Mouse (Mus musculus) limb, embryonic 15.5 days (tissue): ENCODE measurements around the gene Olfr1474. TPM values are rescaled to one million over a fixed set of nuclear protein-coding genes. Genes with fewer than 3 reads are reported as not detected.
"Not testable (repeated sequence)": the region's sequence is repeated elsewhere in the genome, so short reads cannot be mapped to it uniquely, and the experiment has no call there.

Experiments
- ATAC-seq: fragments of 200-750 bp; cut with Nextera tagmentation; 2 replicates; pipeline ENCODE4 v1.8.0; 2017; ENCODE audit warnings: low read depth, moderate TSS enrichment; ENCODE audit not compliant: insufficient number of reproducible peaks, low FRiP score, low TSS enrichment
- H3K27ac ChIP-seq: fragments of 300-500 bp; sonication (generic); 2 replicates; pipeline ENCODE4 v1.5.1; 2015; ENCODE audit warnings: moderate library complexity, mild to moderate bottlenecking, inconsistent platforms
- H3K27me3 ChIP-seq: fragments of 300-500 bp; sonication (generic); 2 replicates; pipeline ENCODE4 v1.6.1; 2015; ENCODE audit warnings: inconsistent platforms
- H3K36me3 ChIP-seq: fragments of 300-500 bp; sonication (generic); 2 replicates; pipeline ENCODE4 v1.6.1; 2015; ENCODE audit warnings: inconsistent platforms
- H3K4me1 ChIP-seq: fragments of 300-500 bp; sonication (generic); 2 replicates; pipeline ENCODE4 v1.6.1; 2015; ENCODE audit warnings: inconsistent platforms
- H3K4me2 ChIP-seq: fragments of 300-500 bp; sonication (generic); 2 replicates; pipeline ENCODE4 v1.6.1; 2015; ENCODE audit warnings: mild to moderate bottlenecking, inconsistent platforms
- H3K4me3 ChIP-seq: fragments of 300-500 bp; sonication (generic); 2 replicates; pipeline ENCODE4 v1.5.1; 2015; ENCODE audit warnings: mild to moderate bottlenecking, inconsistent platforms
- H3K9ac ChIP-seq: fragments of 300-500 bp; sonication (generic); 2 replicates; pipeline ENCODE4 v1.6.1; 2015; ENCODE audit warnings: inconsistent platforms
- H3K9me3 ChIP-seq: fragments of 300-500 bp; sonication (generic); 2 replicates; pipeline ENCODE4 v1.6.1; 2016; ENCODE audit warnings: inconsistent platforms
- WGBS: fragments of 180-500 bp; shearing (Covaris S2); methylation state at CpG from one replicate; pipeline ENCODE4 v1.1.7; 2015; 5-methylcytosine and 5-hydroxymethylcytosine counted together
- polyA plus RNA-seq: library from polyadenylated mRNA; unstranded; fragments of >200 nt; fragmentation: Nextera tagmentation; extraction: Ambion mirVana; gene quantifications from 2 replicates; pipeline ENCODE4 v1.2.1, GENCODE M21; 2015

Olfr1474 gene
- not detected in 2 replicates for polyA plus RNA-seq

- WGBS: 79% methylated on average over 4 of the region's 4 CpGs
- H3K36me3 ChIP-seq: not testable (repeated sequence)
Measured at GRCm38 (mm10) chr19:13469265-13469664, at the start of gene Olfr1474. TSS of gene Olfr1474 (plus strand) at chr19:13469565.

DNA sequence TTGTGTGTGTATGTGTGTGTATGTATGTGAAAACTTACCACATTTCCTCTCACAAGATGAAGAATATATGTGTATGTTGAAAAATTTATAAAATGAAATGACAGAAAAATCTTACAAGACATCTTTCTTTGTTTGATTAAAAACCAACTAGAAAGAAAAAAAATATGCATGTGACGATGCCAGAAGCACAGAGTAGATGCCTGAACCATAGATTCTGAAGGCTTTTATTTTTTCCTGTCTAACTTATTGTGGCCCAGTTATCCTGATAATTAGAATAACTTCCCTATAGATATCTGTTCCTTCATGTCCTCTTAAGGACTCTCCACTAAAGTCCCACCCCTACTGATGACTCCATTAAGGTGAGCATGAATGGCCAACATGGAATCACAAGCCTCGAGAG is 26.3 kb upstream of the Olfr1474 start, which contains the start of gene Olfr1471:
Gene Olfr1471, plus strand, starts transcription at position 301 of the 400 bp plus-strand sequence.
- H3K4me1 ChIP-seq, H3K27me3 ChIP-seq, H3K4me2 ChIP-seq, H3K36me3 ChIP-seq, H3K9ac ChIP-seq, H3K9me3 ChIP-seq, H3K4me3 ChIP-seq, H3K27ac ChIP-seq, ATAC-seq: not testable (repeated sequence)
- 66% methylated on average over 2 of the region's 2 CpGs for WGBS

More at GRCm38 (mm10) chr19:13469265-13469664, at the start of gene Olfr1474:
- not testable (repeated sequence) for H3K4me3 ChIP-seq, H3K27ac ChIP-seq, ATAC-seq, H3K4me1 ChIP-seq, H3K9me3 ChIP-seq, H3K9ac ChIP-seq, H3K4me2 ChIP-seq, H3K27me3 ChIP-seq

GRCm38 (mm10) chr19:13455986-13456385 is 13.4 kb upstream of the Olfr1474 start, which contains the start of gene Olfr1472:
TSS of gene Olfr1472 (minus strand) at chr19:13456086.
- Histone ChIP-seq H3K27ac (no peak within 1 kb of the TSS), H3K4me1 (no peaks in the 10 kb centered on the region), H3K9ac (no peak within 1 kb of the TSS), H3K4me2 (no peak within 1 kb of the TSS), H3K9me3 (no peaks in the 10 kb centered on the region), H3K4me3 (no peak within 1 kb of the TSS), H3K27me3 (no peaks in the 10 kb centered on the region), H3K36me3 (no peaks in the 10 kb centered on the region)
- 89% methylated on average over 1 of the region's 1 CpGs for WGBS
- no peak for ATAC-seq

GRCm38 (mm10) chr19:13480096-13480495 is 10.7 kb downstream of the Olfr1474 start, which contains the start of gene Olfr1475:
TSS of gene Olfr1475 (minus strand) at chr19:13480196.
- no peaks in the 10 kb centered on the region for H3K4me1 ChIP-seq
- H3K9ac ChIP-seq: no peak within 1 kb of the TSS
- no peaks in the 10 kb centered on the region for H3K36me3 ChIP-seq
- no peak for ATAC-seq
- no peak within 1 kb of the TSS for H3K4me3 ChIP-seq
- no peaks in the 10 kb centered on the region for H3K9me3 ChIP-seq
- H3K27ac ChIP-seq: no peak within 1 kb of the TSS
- H3K27me3 ChIP-seq: no peaks in the 10 kb centered on the region
- H3K4me2 ChIP-seq: no peak within 1 kb of the TSS

GRCm38 (mm10) chr19:13500246-13500645 is 30.9 kb downstream of the Olfr1474 start, which contains the start of gene Olfr1477:
TSS of gene Olfr1477 (plus strand) at chr19:13500546.
- Histone ChIP-seq H3K4me3 (no peak within 1 kb of the TSS), H3K27me3 (no peaks in the 10 kb centered on the region), H3K4me2 (no peak within 1 kb of the TSS), H3K4me1 (no peaks in the 10 kb centered on the region), H3K9ac (no peak within 1 kb of the TSS), H3K36me3 (no peaks in the 10 kb centered on the region), H3K27ac (no peak within 1 kb of the TSS), H3K9me3 (peaks cover 5% of the 10 kb centered on the region; the same call in 1 of the 2 replicates)
- 75% methylated on average over 3 of the region's 3 CpGs for WGBS
- ATAC-seq: no peak

Other genes with a start within 250 kb of the Olfr1474 start
- gene Olfr1463, start 238.2 kb upstream of the Olfr1474 start, polyA plus RNA-seq: not detected in 2 replicates
- gene Olfr1465, start 154.0 kb upstream of the Olfr1474 start, polyA plus RNA-seq: not detected in 2 replicates
- gene Olfr1466, start 130.7 kb upstream of the Olfr1474 start, polyA plus RNA-seq: not detected in 2 replicates
- gene Olfr1467, start 107.3 kb upstream of the Olfr1474 start, polyA plus RNA-seq: not detected in 2 replicates
- not detected in 2 replicates for gene Olfr1469, start 61.7 kb upstream of the Olfr1474 start, polyA plus RNA-seq
- not detected in 2 replicates for gene Olfr1471, start 26.2 kb upstream of the Olfr1474 start, polyA plus RNA-seq
- gene Olfr1472, start 13.5 kb upstream of the Olfr1474 start, polyA plus RNA-seq: not detected in 2 replicates
- not detected in 2 replicates for gene Olfr1475, start 10.6 kb downstream of the Olfr1474 start, polyA plus RNA-seq
- gene Olfr1477, start 31.0 kb downstream of the Olfr1474 start, polyA plus RNA-seq: not detected in 2 replicates
- gene Olfr1480, start 58.3 kb downstream of the Olfr1474 start, polyA plus RNA-seq: not detected in 2 replicates
- not detected in 2 replicates for gene Olfr1484, start 113.9 kb downstream of the Olfr1474 start, polyA plus RNA-seq
- gene Olfr1487, start 147.8 kb downstream of the Olfr1474 start, polyA plus RNA-seq: not detected in 2 replicates
- gene Olfr1489, start 162.1 kb downstream of the Olfr1474 start, polyA plus RNA-seq: not detected in 2 replicates
- gene Olfr1490, start 181.5 kb downstream of the Olfr1474 start, polyA plus RNA-seq: not detected in 2 replicates
- gene Olfr1491, start 227.7 kb downstream of the Olfr1474 start, polyA plus RNA-seq: not detected in 2 replicates